Mouse (Mus musculus) splenic B cell, adult 2 months (primary cell): ENCODE results near the gene Igsf21.

Source experiments
- DNase-seq: peaks from one replicate; pipeline ENCODE4 v3.0.0-alpha.2; 2011; ENCODE audit warnings: low read depth, low spot score
- H3K27me3 ChIP-seq: 2 replicates; pipeline ENCODE4 v1.6.1; 2012; ENCODE audit warnings: mild to moderate bottlenecking, low read length, moderate library complexity, mixed read lengths; ENCODE audit not compliant: control insufficient read depth, poor library complexity, insufficient read depth, severe bottlenecking
- H3K36me3 ChIP-seq: 2 replicates; pipeline ENCODE4 v1.6.1; 2012; ENCODE audit warnings: mild to moderate bottlenecking, low read length, moderate library complexity, mixed read lengths; ENCODE audit not compliant: control insufficient read depth, poor library complexity, insufficient read depth, severe bottlenecking

Gene Igsf21

GRCm38 (mm10) chr4:140245286-140246179 lies 1.1 kb downstream of the Igsf21 start:
- no peak for DNase-seq
- no peaks in the 10 kb centered on the region for H3K27me3 ChIP-seq
- no peaks in the 10 kb centered on the region for H3K36me3 ChIP-seq

- H3K27me3 ChIP-seq, result no peaks in the 10 kb centered on the region
- no peaks in the 10 kb centered on the region for H3K36me3 ChIP-seq
- no peak for DNase-seq
These were observed 1.7 kb downstream of the Igsf21 start for GRCm38 (mm10) chr4:140244835-140245234.

- Histone ChIP-seq H3K36me3 (no peaks in the 10 kb centered on the region), H3K27me3 (no peaks in the 10 kb centered on the region)
- no peak for DNase-seq
These were observed 2.3 kb downstream of the Igsf21 start for GRCm38 (mm10) chr4:140244161-140244813.

GRCm38 (mm10) chr4:140243231-140243630 lies 3.4 kb downstream of the Igsf21 start:
- no peaks in the 10 kb centered on the region for H3K27me3 ChIP-seq
- no peaks in the 10 kb centered on the region for H3K36me3 ChIP-seq
- DNase-seq, result no peak

GRCm38 (mm10) chr4:140242291-140242690 lies 4.3 kb downstream of the Igsf21 start:
- Histone ChIP-seq H3K27me3 (no peaks in the 10 kb centered on the region), H3K36me3 (no peaks in the 10 kb centered on the region)
- DNase-seq, result no peak

GRCm38 (mm10) chr4:140237305-140237741 lies 9.3 kb downstream of the Igsf21 start:
- H3K36me3 ChIP-seq, result no peaks in the 10 kb centered on the region
- no peaks in the 10 kb centered on the region for H3K27me3 ChIP-seq
- no peak for DNase-seq

- no peaks in the 10 kb centered on the region for H3K27me3 ChIP-seq
- no peaks in the 10 kb centered on the region for H3K36me3 ChIP-seq
- no peak for DNase-seq
These were observed 11.0 kb downstream of the Igsf21 start for GRCm38 (mm10) chr4:140235361-140236153.

- Histone ChIP-seq H3K27me3 (no peaks in the 10 kb centered on the region), H3K36me3 (no peaks in the 10 kb centered on the region)
- DNase-seq, result no peak
These were observed 12.0 kb downstream of the Igsf21 start for GRCm38 (mm10) chr4:140234412-140235205.

- no peak for DNase-seq
- Histone ChIP-seq H3K27me3 (no peaks in the 10 kb centered on the region), H3K36me3 (no peaks in the 10 kb centered on the region)
These were observed 18.7 kb downstream of the Igsf21 start for GRCm38 (mm10) chr4:140227837-140228236.

- Histone ChIP-seq H3K27me3 (no peaks in the 10 kb centered on the region), H3K36me3 (no peaks in the 10 kb centered on the region)
- DNase-seq, result no peak
These were observed 21.4 kb downstream of the Igsf21 start for GRCm38 (mm10) chr4:140225204-140225603.

GRCm38 (mm10) chr4:140224451-140224850 lies 22.1 kb downstream of the Igsf21 start:
- Histone ChIP-seq H3K36me3 (no peaks in the 10 kb centered on the region), H3K27me3 (no peaks in the 10 kb centered on the region)
- DNase-seq, result no peak

GRCm38 (mm10) chr4:140223067-140223466 lies 23.5 kb downstream of the Igsf21 start:
- DNase-seq, result no peak
- H3K36me3 ChIP-seq, result no peaks in the 10 kb centered on the region
- H3K27me3 ChIP-seq, result no peaks in the 10 kb centered on the region

GRCm38 (mm10) chr4:140220326-140221093 lies 26.1 kb downstream of the Igsf21 start:
- no peak for DNase-seq
- no peaks in the 10 kb centered on the region for H3K27me3 ChIP-seq
- no peaks in the 10 kb centered on the region for H3K36me3 ChIP-seq
